18 mouse cellular contexts compared by ENCODE assay signal in the genomic region with DNA sequence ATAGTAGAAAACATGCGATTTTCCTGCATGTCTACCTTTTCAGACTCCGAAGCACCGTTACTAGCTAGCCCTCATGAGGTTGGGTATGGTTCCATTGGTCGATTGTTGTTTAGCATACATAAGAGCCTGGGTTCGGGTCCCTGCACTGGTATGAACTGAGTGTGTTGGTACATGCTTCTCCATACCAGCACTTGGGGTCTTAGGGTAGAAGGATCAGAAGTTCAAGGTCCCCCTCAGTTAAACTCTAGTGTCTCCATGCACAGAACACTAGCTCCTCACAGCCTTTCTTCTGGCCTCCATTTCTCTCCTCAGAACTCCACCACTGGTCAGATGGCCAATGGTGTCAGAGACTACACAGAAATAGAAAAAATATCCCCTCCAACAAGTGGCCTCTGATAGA.
DNase-seq lines count a peak whose midpoint lies in the region; ATAC-seq lines count a peak whose summit lies in the region.
"Had no signal": no experiment of that assay in that cellular context is flagged by ENCODE, and none has a peak within 500 bp of the region (broad histone marks: within the 10 kb centered on the region; RNA-seq: fewer than 3 reads in every experiment).

No protein-coding gene starts in this region.

- H3K4me2 ChIP-seq in forebrain, embryonic 15.5 days (replicated peaks) = no peak overlapping the region
- H3K4me2 ChIP-seq in forebrain, embryonic 14.5 days (ENCODE audit: low read length) = no peak overlapping the region
- no peak overlapping the region for H3K4me2 ChIP-seq in midbrain, embryonic 11.5 days
- H3K4me2 ChIP-seq in midbrain, embryonic 15.5 days = no peak overlapping the region
- H3K4me2 ChIP-seq: embryonic facial prominence, embryonic 13.5 days; embryonic facial prominence, embryonic 15.5 days had no signal

- no peak for ATAC-seq in forebrain, embryonic 15.5 days (replicated peaks)
- no peak for ATAC-seq in forebrain, embryonic 14.5 days
- ATAC-seq in midbrain, embryonic 11.5 days (ENCODE audit: low FRiP score) = no peak
- no peak for ATAC-seq in midbrain, embryonic 15.5 days (replicated peaks)

- H3K36me3 ChIP-seq in forebrain, embryonic 15.5 days = no peaks in the 10 kb centered on the region
- no peaks in the 10 kb centered on the region for H3K36me3 ChIP-seq in forebrain, embryonic 14.5 days (ENCODE audit: control insufficient read depth, insufficient read depth, low read length)
- no peaks in the 10 kb centered on the region for H3K36me3 ChIP-seq in midbrain, embryonic 11.5 days (ENCODE audit: control insufficient read depth, insufficient read depth, low read length)
- H3K36me3 ChIP-seq in midbrain, embryonic 15.5 days (replicated peaks) = no peaks in the 10 kb centered on the region
- H3K36me3 ChIP-seq: embryonic facial prominence, embryonic 13.5 days; embryonic facial prominence, embryonic 15.5 days; forebrain, embryonic 10.5 days had no signal

- no peak overlapping the region for H3K9ac ChIP-seq in forebrain, embryonic 15.5 days (replicated peaks)
- H3K9ac ChIP-seq in forebrain, embryonic 14.5 days (ENCODE audit: low read length) = no peak overlapping the region
- H3K9ac ChIP-seq in midbrain, embryonic 11.5 days (ENCODE audit: low read length) = no peak overlapping the region
- no peak overlapping the region for H3K9ac ChIP-seq in midbrain, embryonic 15.5 days
- H3K9ac ChIP-seq: embryonic facial prominence, embryonic 13.5 days; embryonic facial prominence, embryonic 15.5 days had no signal

- H3K27me3 ChIP-seq in forebrain, embryonic 15.5 days = no peaks in the 10 kb centered on the region
- no peaks in the 10 kb centered on the region for H3K27me3 ChIP-seq in forebrain, embryonic 14.5 days (replicated peaks; ENCODE audit: control insufficient read depth, insufficient read depth, low read length)
- no peaks in the 10 kb centered on the region for H3K27me3 ChIP-seq in midbrain, embryonic 11.5 days (ENCODE audit: control insufficient read depth, insufficient read depth, low read length)
- H3K27me3 ChIP-seq in midbrain, embryonic 15.5 days (replicated peaks) = no peaks in the 10 kb centered on the region
- H3K27me3 ChIP-seq: embryonic facial prominence, embryonic 13.5 days; embryonic facial prominence, embryonic 15.5 days had no signal

- 93% methylated on average over 5 of the region's 5 CpGs for WGBS in forebrain, embryonic 15.5 days
- 96% methylated on average over 5 of the region's 5 CpGs for WGBS in forebrain, embryonic 14.5 days
- WGBS in midbrain, embryonic 11.5 days = 92% methylated on average over 5 of the region's 5 CpGs
- 95% methylated on average over 5 of the region's 5 CpGs for WGBS in midbrain, embryonic 15.5 days

- H3K4me3 ChIP-seq in forebrain, embryonic 15.5 days = no peak overlapping the region
- H3K4me3 ChIP-seq in forebrain, embryonic 14.5 days (ENCODE audit: low read depth, low read length) = no peak overlapping the region
- H3K4me3 ChIP-seq in midbrain, embryonic 11.5 days (ENCODE audit: low read depth, low read length) = no peak overlapping the region
- H3K4me3 ChIP-seq in midbrain, embryonic 15.5 days = no peak overlapping the region
- H3K4me3 ChIP-seq: embryonic facial prominence, embryonic 13.5 days; embryonic facial prominence, embryonic 15.5 days; erythroblast, embryonic 14.5 days; forebrain, embryonic 10.5 days had no signal

- H3K9me3 ChIP-seq in forebrain, embryonic 15.5 days = no peaks in the 10 kb centered on the region
- no peaks in the 10 kb centered on the region for H3K9me3 ChIP-seq in forebrain, embryonic 14.5 days (replicated peaks; ENCODE audit: control insufficient read depth, low read length)
- H3K9me3 ChIP-seq in midbrain, embryonic 11.5 days (ENCODE audit: control insufficient read depth, low read length) = no peaks in the 10 kb centered on the region
- H3K9me3 ChIP-seq in midbrain, embryonic 15.5 days = no peaks in the 10 kb centered on the region
- H3K9me3 ChIP-seq: embryonic facial prominence, embryonic 13.5 days; embryonic facial prominence, embryonic 15.5 days; forebrain, embryonic 10.5 days had no signal

- peak overlapping the region; percentile 13; the same call in 1 of the 2 replicates for H3K27ac ChIP-seq in forebrain, embryonic 15.5 days (replicated peaks)
- H3K27ac ChIP-seq in forebrain, embryonic 14.5 days (ENCODE audit: low read depth, low read length) = no peak overlapping the region
- no peak overlapping the region for H3K27ac ChIP-seq in midbrain, embryonic 11.5 days (ENCODE audit: low read depth, low read length)
- H3K27ac ChIP-seq in midbrain, embryonic 15.5 days = no peak overlapping the region
- H3K27ac ChIP-seq: embryonic facial prominence, embryonic 13.5 days; embryonic facial prominence, embryonic 15.5 days; forebrain, embryonic 10.5 days had no signal

- no peak for DNase-seq in forebrain, embryonic 14.5 days (ENCODE audit: low spot score)
- DNase-seq in midbrain, embryonic 11.5 days (ENCODE audit: low spot score, missing footprints) = peak; percentile 75
- DNase-seq: adrenal gland, adult 2 months; adrenal gland, postnatal 10 days; adrenal gland, postnatal 25 days; cerebellum, adult 11 months; cerebellum, adult 18-20 months; cerebellum, adult 8-10 months; cerebellum, adult 9-11 months; cerebellum, postnatal 14 days; cerebellum, postnatal 36 days; embryo, embryonic 11 days had no signal

- H3K4me1 ChIP-seq in forebrain, embryonic 15.5 days = peaks cover 7% of the 10 kb centered on the region; the same call in 1 of the 2 replicates
- H3K4me1 ChIP-seq in forebrain, embryonic 14.5 days (ENCODE audit: control insufficient read depth, insufficient read depth, low read length) = 0 out of 2 replicates have a peak, but pooled peaks cover 2% of the 10 kb centered on the region
- peaks cover 2% of the 10 kb centered on the region; the same call in 1 of the 2 replicates for H3K4me1 ChIP-seq in midbrain, embryonic 11.5 days (ENCODE audit: control insufficient read depth, insufficient read depth, low read length)
- H3K4me1 ChIP-seq in midbrain, embryonic 15.5 days = peaks cover 25% of the 10 kb centered on the region
- H3K4me1 ChIP-seq: embryonic facial prominence, embryonic 13.5 days; embryonic facial prominence, embryonic 15.5 days had no signal
